Mouse (Mus musculus) bone marrow, adult 2 months (tissue): ENCODE results near the gene Dusp3. TPM values are rescaled to one million over a fixed set of nuclear protein-coding genes. Genes with fewer than 3 reads are reported as not detected.

ENCODE experiments used
- H3K27ac ChIP-seq: fragments of 200-500 bp; 2 replicates; pipeline ENCODE4 v1.5.1; 2012; ENCODE audit warnings: low read depth, mild to moderate bottlenecking, control low read depth, inconsistent platforms, low read length; ENCODE audit not compliant: control insufficient read depth, poor library complexity, insufficient read depth
- H3K4me1 ChIP-seq: fragments of 200-500 bp; 2 replicates; pipeline ENCODE4 v1.6.1; 2011; ENCODE audit warnings: low read length; ENCODE audit not compliant: control insufficient read depth, insufficient read depth
- H3K4me3 ChIP-seq: fragments of 200-500 bp; replicated peaks from 2 replicates; pipeline ENCODE3; 2011; ENCODE audit warnings: mild to moderate bottlenecking, low read depth, low read length, control low read depth; ENCODE audit not compliant: control insufficient read depth
- CTCF ChIP-seq: fragments of 200-500 bp; IDR thresholded peaks from 2 replicates; pipeline ENCODE4 v1.5.1; 2011; ENCODE audit warnings: low read length, control low read depth; ENCODE audit not compliant: control insufficient read depth, insufficient read depth
- POLR2A ChIP-seq: fragments of 200-500 bp; IDR thresholded peaks from 2 replicates; pipeline ENCODE4 v1.6.1; 2011; ENCODE audit warnings: low read depth, mild to moderate bottlenecking, control low read depth, low read length, borderline replicate concordance; ENCODE audit not compliant: control insufficient read depth
- WGBS: fragments of 180-500 bp; shearing (Covaris S2); methylation state at CpG from one replicate; pipeline ENCODE4 v1.1.7; 2018; 5-methylcytosine and 5-hydroxymethylcytosine counted together
- polyA plus RNA-seq: library from polyadenylated mRNA; stranded (reverse); fragments of >200 nt; gene quantifications from 2 replicates; pipeline ENCODE4 v1.2.4, GENCODE M21; 2011; ENCODE audit warnings: low replicate concordance; ENCODE audit not compliant: missing spikeins, insufficient read depth, insufficient read length

Dusp3 gene
- polyA plus RNA-seq, 1 experiment: 15.2 TPM

DNA sequence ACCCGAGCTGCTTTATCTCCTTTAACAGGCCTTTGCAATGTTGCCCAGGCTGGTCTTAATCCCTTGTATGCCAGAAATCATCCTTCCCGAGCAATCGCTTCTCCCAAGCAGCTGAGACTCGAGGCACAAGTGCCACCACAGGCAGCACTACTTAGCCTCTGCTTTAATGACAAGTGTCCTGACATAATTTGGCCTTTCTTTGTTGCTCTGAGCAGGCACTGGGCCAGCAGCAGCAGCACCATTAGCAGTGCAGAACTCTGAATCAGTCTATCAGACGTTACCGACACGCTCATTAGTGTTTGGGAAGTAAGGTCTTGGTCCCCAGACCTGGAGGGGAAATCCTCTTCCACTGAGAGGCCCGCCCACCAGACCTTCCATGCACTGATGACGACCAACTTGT lies 32.9 kb upstream of the Dusp3 start:
- no peaks in the 10 kb centered on the region for H3K4me1 ChIP-seq
- H3K4me3 ChIP-seq: no peak overlapping the region
- TF ChIP-seq CTCF (no peak), POLR2A (no peak)
- 69% methylated on average over 9 of the region's 9 CpGs for WGBS
- no peak overlapping the region for H3K27ac ChIP-seq

DNA sequence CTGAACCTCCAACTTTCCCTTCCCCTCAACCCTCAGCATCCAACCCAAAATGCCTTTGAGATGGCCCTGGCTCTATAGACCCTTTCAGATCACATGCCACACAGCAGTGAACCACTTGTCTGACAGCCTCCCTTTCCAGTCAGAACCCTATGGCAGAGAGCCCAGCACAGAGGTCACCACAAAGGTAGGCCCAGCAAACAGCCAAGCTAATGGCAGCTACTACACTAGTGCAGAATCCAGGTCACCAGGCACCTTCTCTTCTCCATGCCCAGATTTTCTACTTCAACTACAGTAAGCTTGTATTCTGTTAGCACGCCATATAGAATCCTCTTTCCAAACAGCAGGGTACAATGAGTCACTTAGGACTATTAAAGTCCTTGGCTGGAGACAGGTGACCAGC lies 29.3 kb upstream of the Dusp3 start:
- H3K4me1 ChIP-seq: no peaks in the 10 kb centered on the region
- no peak for TF ChIP-seq CTCF
- no peak for TF ChIP-seq POLR2A
- no peak overlapping the region for H3K27ac ChIP-seq
- WGBS: 69% methylated on average over 1 of the region's 1 CpGs
- no peak overlapping the region for H3K4me3 ChIP-seq

DNA sequence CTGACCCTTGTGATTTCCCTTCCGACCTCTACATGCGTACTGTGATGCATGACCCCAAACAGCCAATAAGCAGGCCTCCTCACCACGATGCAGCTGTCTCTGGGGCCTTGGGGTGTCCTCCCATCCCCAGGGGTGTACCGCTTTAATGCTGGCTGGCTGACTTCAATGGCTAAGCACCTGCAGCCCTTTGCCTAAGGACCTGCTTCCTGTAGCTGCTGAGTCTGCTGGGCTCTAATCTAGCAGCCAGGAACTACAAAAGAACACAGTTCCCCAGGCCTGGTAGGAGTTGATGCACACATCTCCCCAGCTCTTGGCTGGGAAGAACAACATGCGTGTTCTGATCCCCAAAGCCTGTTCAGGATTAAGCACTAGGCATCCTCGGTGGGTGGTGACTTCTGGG lies 28.7 kb upstream of the Dusp3 start:
- TF ChIP-seq POLR2A (no peak), CTCF (no peak)
- Histone ChIP-seq H3K4me3 (no peak overlapping the region), H3K4me1 (no peaks in the 10 kb centered on the region), H3K27ac (no peak overlapping the region)
- 54% methylated on average over 6 of the region's 6 CpGs for WGBS

DNA sequence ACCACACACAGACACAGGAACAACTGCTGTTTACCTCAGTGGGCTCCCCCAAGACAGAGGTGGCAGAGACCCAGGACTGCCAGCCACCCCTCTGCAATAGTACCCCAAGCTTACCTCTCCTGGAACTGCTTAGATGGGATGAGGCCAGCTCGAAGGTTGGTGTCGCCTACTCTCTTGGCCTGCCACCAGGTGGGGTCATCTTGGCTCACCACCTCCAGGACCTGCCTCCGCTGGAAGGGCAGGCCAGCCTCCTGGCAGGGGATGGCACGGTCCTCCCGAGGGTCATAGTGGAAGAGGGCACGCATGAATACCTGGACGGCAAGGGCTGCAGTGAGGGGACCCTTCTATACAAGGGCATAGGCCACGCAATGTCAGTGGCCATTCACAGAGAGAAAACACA lies 26.4 kb upstream of the Dusp3 start:
- no peaks in the 10 kb centered on the region for H3K4me1 ChIP-seq
- 82% methylated on average over 8 of the region's 8 CpGs for WGBS
- no peak overlapping the region for H3K4me3 ChIP-seq
- TF ChIP-seq CTCF (no peak), POLR2A (no peak)
- H3K27ac ChIP-seq: no peak overlapping the region

DNA sequence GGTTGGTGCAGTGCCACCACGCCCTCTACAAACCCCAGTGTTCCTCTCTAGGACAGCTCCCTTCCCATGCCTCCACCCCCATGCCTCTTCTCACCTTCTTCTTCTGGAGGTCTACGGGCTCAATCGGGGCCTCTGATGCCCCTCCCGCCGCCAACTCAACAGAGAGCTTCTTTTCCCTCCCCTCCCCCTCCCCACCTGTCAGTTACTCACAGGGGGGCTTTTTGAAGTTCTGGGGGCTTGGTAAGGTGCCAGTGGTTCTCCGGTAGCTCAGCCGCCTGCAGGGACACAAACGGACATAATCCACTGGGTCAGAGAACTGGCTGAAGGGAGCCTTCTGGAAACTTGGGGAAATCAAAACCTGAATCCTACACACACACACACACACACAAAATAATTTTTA lies 24.7 kb upstream of the Dusp3 start:
- no peaks in the 10 kb centered on the region for H3K4me1 ChIP-seq
- WGBS: 85% methylated on average over 8 of the region's 8 CpGs
- no peak overlapping the region for H3K27ac ChIP-seq
- no peak overlapping the region for H3K4me3 ChIP-seq
- no peak for TF ChIP-seq CTCF
- no peak for TF ChIP-seq POLR2A

DNA sequence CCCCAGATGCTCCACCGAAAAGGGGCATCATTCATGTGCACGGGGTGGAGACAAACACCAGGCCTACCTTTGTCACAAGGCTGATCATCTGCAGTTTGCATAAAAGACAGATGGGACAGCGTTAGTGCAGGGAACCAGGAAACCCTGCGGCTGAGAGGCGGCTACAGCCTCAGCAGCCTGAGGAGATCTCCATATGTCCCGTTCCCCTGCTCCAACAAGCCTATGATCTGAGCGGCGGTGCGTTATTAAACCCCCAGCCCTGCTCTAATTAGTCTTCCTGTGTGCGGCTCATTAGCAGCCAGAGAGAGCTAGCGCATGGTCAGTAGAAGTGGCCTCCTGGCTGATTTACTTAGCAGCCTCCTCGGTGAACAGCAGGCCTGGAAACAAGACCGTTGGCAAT lies 23.3 kb upstream of the Dusp3 start:
- TF ChIP-seq CTCF (no peak), POLR2A (no peak)
- H3K4me3 ChIP-seq: no peak overlapping the region
- no peaks in the 10 kb centered on the region for H3K4me1 ChIP-seq
- WGBS: 86% methylated on average over 13 of the region's 13 CpGs
- no peak overlapping the region for H3K27ac ChIP-seq

DNA sequence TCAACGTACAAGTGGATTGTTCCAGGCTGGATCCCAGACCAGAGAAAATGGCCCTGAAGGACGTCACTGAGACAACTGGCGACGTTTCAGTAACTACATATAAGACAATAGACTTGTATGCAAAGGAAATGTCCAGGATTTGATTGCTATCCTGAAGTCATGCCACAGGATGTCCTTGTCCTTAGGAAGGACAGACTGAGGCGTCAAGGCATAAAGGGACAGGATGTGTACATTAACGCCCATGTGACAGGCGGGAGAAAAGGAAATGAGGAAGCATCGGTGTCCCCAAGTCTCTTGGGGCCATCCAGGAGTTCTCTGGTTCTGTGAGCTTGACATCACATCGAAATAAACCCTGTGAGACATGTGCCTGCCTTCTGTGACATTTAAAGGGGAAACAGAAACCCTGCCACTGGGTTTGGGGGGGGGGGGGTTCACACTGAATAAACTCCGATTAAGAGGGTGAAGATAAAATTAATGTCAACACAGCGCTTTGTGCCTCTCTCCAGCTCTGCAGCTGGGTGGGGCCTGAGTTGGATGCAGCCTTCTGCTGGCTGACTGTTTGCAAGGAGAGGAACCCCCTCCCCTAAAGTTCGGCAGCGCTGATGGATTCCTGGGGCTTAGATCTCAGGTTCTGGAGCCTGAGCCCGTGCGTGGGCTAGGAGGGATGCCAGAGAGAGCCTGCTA lies 22.3 kb upstream of the Dusp3 start:
- Histone ChIP-seq H3K4me1 (no peaks in the 10 kb centered on the region), H3K4me3 (no peak overlapping the region), H3K27ac (no peak overlapping the region)
- 66% methylated on average over 15 of the region's 15 CpGs for WGBS
- TF ChIP-seq CTCF: no peak
- TF ChIP-seq POLR2A: no peak

DNA sequence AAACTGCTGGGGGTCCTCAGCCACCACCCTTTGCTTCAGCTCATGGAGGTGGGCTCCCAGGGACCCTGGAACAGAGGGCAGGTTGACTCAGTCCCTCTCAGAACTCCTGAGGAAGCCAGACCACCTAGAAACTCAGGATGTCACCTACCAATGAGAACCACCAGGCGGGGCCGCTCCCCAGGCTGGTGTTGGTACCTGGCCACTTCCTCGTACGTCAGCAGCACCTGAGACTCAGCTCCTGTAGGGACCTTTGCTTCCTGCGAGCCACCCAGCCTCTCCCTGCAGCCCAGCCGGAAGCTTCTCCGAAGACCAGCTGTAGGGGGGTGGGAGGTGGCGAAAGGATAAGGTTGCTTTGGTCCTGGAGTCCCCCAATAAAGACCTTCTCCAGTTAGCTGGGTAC lies 21.6 kb upstream of the Dusp3 start:
- H3K4me3 ChIP-seq: no peak overlapping the region
- 78% methylated on average over 8 of the region's 8 CpGs for WGBS
- H3K27ac ChIP-seq: no peak overlapping the region
- TF ChIP-seq CTCF (no peak), POLR2A (no peak)
- no peaks in the 10 kb centered on the region for H3K4me1 ChIP-seq

DNA sequence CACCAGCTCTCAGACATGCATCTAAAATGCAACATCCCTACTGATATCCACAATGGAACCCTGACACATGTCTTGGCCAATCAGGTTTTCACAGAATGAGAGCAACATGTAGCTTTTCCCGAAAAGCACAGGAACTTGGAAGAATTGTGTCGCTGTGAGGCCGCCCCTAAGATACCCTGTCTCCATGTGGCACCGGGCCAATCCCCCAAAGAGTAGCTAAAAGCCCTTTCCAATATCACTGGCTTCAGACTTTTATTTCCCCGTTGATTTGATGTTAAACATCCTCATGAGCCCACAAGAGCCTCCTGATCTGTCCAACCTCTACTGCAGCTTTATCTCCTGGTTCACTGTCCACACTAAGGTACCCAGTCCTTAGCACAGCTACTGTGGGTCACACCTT lies 19.9 kb upstream of the Dusp3 start:
- no peak for TF ChIP-seq POLR2A
- no peak for TF ChIP-seq CTCF
- Histone ChIP-seq H3K27ac (no peak overlapping the region), H3K4me3 (no peak overlapping the region), H3K4me1 (no peaks in the 10 kb centered on the region)
- WGBS: 79% methylated on average over 5 of the region's 5 CpGs

DNA sequence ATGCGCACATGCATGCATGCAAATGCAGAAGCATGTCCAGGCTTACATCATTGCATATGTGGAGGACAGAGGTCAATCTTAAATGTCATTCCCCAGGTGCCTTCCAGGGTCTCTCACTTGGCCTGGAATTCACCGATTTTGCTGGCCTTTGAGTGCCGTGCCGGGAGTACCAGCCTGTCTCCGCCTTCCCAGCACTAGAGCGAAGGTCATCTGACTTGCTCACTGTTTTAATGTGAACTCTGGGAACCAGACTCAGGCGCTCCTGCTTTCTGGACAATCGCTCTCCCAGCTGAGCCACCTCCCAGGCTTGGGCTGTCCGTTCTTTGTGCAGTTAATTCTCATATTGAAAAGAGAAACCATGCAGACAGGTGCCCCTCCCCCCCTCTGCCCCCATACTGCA lies 19.5 kb upstream of the Dusp3 start:
- no peak overlapping the region for H3K27ac ChIP-seq
- no peak for TF ChIP-seq POLR2A
- no peak for TF ChIP-seq CTCF
- no peaks in the 10 kb centered on the region for H3K4me1 ChIP-seq
- no peak overlapping the region for H3K4me3 ChIP-seq
- 90% methylated on average over 9 of the region's 9 CpGs for WGBS
